Mouse (Mus musculus): ENCODE measurements around the gene Foxj3. TPM values are rescaled to one million over a fixed set of nuclear protein-coding genes. Genes with fewer than 3 reads are reported as not detected.

Gene Foxj3
- 16.8 and 29.2 TPM in 2 replicates for polyA plus RNA-seq (2012; rRNA removed)

GRCm38 (mm10) chr4:119536615-119537014 lies at the start of gene Foxj3:
Gene Foxj3, plus strand, starts transcription at chr4:119537004.

GRCm38 (mm10) chr4:119492291-119492932 lies 44.4 kb upstream of the Foxj3 start, which contains the start of gene Rimkla:
Gene Rimkla, minus strand, starts transcription at chr4:119492628.

GRCm38 (mm10) chr4:119539031-119539824 lies 2.4 kb downstream of the Foxj3 start, which contains the start of gene Frg2f1:
Gene Frg2f1, minus strand, starts transcription at chr4:119539529.

GRCm38 (mm10) chr4:119637176-119637845 lies 100.5 kb downstream of the Foxj3 start, which contains the start of gene Guca2a:
Gene Guca2a, plus strand, starts transcription at chr4:119637704.

GRCm38 (mm10) chr4:119658731-119659130 lies 121.9 kb downstream of the Foxj3 start, which contains the start of gene Guca2b:
Gene Guca2b, minus strand, starts transcription at chr4:119658954.

Other genes with a start within 250 kb of the Foxj3 start
- gene Ybx1, start 242.4 kb upstream of the Foxj3 start, polyA plus RNA-seq (2012; rRNA removed) = 896 and 955 TPM in 2 replicates
- 113 and 127 TPM in 2 replicates for gene Ppih, start 216.5 kb upstream of the Foxj3 start, polyA plus RNA-seq (2012; rRNA removed)
- 6.0 and 9.9 TPM in 2 replicates for gene Ccdc30, start 121.5 kb upstream of the Foxj3 start, polyA plus RNA-seq (2012; rRNA removed)
- gene Ppcs, start 114.6 kb upstream of the Foxj3 start, polyA plus RNA-seq (2012; rRNA removed) = 12.4 and 13.1 TPM in 2 replicates
- 0.09 and 0.16 TPM in 2 replicates for gene Zmynd12, start 114.2 kb upstream of the Foxj3 start, polyA plus RNA-seq (2012; rRNA removed)
- 2.8 and 3.7 TPM in 2 replicates for gene Rimkla, start 44.4 kb upstream of the Foxj3 start, polyA plus RNA-seq (2012; rRNA removed)
- 3.8 and 4.1 TPM in 2 replicates for gene Frg2f1, start 2.5 kb downstream of the Foxj3 start, polyA plus RNA-seq (2012; rRNA removed)
- not detected in 2 replicates for gene Guca2a, start 100.7 kb downstream of the Foxj3 start, polyA plus RNA-seq (2012; rRNA removed)
- gene Guca2b, start 122.0 kb downstream of the Foxj3 start, polyA plus RNA-seq (2012; rRNA removed) = 0.10 TPM in 1 of 2 replicates, not detected in the other
- gene Hivep3, start 196.8 kb downstream of the Foxj3 start, polyA plus RNA-seq (2012; rRNA removed) = 1.9 and 2.1 TPM in 2 replicates